Mouse (Mus musculus) CH12F3 (cell line): ENCODE results near the gene Hspa4.
"Not testable (repeated sequence)": the region's sequence is repeated elsewhere in the genome, so short reads cannot be mapped to it uniquely, and the experiment has no call there.

Source experiments
- in situ Hi-C: fragments of 300-500 bp; cut with MboI; formaldehyde crosslinking; loops from 2 replicates; pipeline ENCODE4 v1.14.3; 2020; ENCODE audit warnings: low sequenced_read_pairs

Gene Hspa4

GRCm38 (mm10) chr11:53300330-53301166 lies at the start of gene Hspa4:
TSS of gene Hspa4 (minus strand) at chr11:53300457.
- in situ Hi-C loops: no loop called here

DNA sequence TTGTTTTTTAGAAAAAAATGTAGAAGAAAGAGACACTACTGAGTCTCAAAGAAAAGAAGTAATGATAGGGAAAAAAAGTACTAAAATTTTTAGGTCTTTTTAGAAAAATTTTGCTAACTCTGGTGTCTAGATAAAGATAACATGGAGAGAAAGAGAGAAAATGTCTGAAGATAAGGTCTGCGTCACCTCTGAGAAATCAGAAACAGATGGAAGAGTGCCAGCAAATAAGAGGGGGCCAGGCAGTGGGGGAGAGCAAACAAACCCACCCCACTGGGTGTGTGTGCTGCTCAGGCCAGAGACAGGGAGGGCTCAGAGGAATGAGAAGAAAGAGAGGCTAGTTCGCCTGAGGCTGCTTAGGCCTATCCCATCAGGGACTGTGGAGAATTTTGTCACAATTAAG lies 45.5 kb upstream of the Hspa4 start:
- in situ Hi-C loops: no loop called here

GRCm38 (mm10) chr11:53345328-53345727 lies 45.1 kb upstream of the Hspa4 start:
- in situ Hi-C loops: no loop called here

- in situ Hi-C loops: no loop called here
Measured at GRCm38 (mm10) chr11:53342711-53343110, 42.5 kb upstream of the Hspa4 start.

DNA sequence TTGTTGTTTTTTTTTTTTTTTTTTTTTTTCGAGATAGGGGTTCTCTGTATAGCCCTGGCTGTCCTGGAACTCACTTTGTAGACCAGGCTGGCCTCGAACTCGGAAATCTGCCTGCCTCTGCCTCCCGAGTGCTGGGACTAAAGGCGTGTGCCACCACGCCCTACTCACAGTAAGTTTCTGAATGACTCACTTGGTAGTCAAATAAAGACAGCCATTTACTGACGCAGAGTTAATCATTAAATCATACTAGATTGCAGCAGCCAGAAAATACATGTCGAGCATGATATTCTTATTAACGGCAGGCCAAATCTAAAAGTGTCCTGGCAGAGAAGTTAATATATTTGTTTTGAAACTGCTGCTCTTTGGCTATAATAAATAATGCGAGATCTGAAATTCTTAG lies 40.8 kb upstream of the Hspa4 start:
- in situ Hi-C loops: not testable (repeated sequence)

- in situ Hi-C loops: no loop called here
Measured at GRCm38 (mm10) chr11:53337684-53338083, 37.4 kb upstream of the Hspa4 start.

DNA sequence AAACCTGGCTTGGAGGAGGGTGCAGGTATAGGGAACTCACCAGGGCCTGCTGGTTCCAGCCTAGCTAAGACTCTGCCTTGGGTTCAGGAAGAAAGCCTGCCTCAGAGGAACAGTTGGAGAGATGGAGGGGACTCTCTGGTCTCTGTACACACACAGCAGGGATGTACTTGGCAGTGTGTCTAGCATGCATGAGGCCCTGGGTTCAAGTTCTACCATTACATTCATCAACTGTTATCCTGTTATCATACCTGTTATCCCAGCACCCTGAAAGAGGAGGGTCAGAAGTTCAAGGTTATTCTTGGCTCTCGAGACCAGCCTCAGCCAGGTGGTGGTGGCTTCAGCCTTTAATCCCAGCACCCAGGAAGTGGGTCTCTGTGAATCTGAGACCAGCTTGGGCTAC lies 36.7 kb upstream of the Hspa4 start:
- in situ Hi-C loops: no loop called here

- in situ Hi-C loops: no loop called here
Measured at GRCm38 (mm10) chr11:53336182-53336571, 35.9 kb upstream of the Hspa4 start.

GRCm38 (mm10) chr11:53335505-53336181 lies 35.4 kb upstream of the Hspa4 start:
- in situ Hi-C loops: no loop called here

- in situ Hi-C loops: no loop called here
Measured at GRCm38 (mm10) chr11:53332076-53332680, 31.9 kb upstream of the Hspa4 start.

GRCm38 (mm10) chr11:53331121-53331520 lies 30.9 kb upstream of the Hspa4 start:
- in situ Hi-C loops: no loop called here

GRCm38 (mm10) chr11:53330325-53330724 lies 30.1 kb upstream of the Hspa4 start:
- in situ Hi-C loops: no loop called here

- in situ Hi-C loops: no loop called here
Measured at GRCm38 (mm10) chr11:53324512-53324968, 24.3 kb upstream of the Hspa4 start, which contains the start of gene Zcchc10. TSS of gene Zcchc10 (plus strand) at chr11:53324679.

DNA sequence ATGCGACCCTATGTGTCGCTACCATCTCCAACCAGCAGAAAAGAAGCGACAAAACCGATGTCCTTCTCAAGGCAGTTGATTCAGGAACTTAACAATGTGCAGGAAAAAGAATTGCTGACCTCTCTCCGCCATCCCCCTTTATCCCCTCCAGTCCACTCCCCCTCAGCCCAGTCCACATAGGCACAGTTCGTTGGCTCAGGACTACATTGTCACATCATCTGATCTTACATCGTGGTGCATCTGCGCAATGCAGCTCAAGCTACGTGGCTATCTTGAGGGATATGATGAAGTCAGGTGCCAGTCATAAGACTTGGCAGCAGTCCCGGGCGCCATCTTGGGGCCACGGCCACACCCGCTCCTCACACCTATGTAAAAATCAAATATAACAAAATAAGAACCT lies 19.6 kb upstream of the Hspa4 start:
- in situ Hi-C loops: not testable (repeated sequence)

GRCm38 (mm10) chr11:53318568-53318967 lies 18.3 kb upstream of the Hspa4 start:
- in situ Hi-C loops: not testable (repeated sequence)

GRCm38 (mm10) chr11:53318041-53318440 lies 17.8 kb upstream of the Hspa4 start:
- in situ Hi-C loops: no loop called here

- in situ Hi-C loops: no loop called here
Measured at GRCm38 (mm10) chr11:53316996-53317395, 16.7 kb upstream of the Hspa4 start.

DNA sequence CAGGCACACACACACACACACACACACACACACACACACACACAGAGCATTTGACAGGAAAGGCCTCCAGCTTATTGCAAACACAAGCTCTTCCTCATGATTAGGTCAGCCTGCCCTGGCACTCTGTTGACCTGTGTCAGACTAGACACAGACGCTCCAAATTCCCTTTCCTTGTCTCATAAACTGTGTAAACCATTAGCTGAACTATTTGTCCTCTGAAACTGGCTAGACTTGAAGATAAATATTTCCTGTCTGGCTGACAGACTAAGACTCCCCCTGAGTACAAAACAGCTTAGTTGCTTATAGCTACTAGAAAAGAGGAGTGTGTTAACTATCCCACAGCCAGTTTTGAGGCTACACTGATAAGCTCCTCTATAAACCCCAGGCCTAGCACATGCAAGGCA lies 14.5 kb upstream of the Hspa4 start:
- in situ Hi-C loops: no loop called here

DNA sequence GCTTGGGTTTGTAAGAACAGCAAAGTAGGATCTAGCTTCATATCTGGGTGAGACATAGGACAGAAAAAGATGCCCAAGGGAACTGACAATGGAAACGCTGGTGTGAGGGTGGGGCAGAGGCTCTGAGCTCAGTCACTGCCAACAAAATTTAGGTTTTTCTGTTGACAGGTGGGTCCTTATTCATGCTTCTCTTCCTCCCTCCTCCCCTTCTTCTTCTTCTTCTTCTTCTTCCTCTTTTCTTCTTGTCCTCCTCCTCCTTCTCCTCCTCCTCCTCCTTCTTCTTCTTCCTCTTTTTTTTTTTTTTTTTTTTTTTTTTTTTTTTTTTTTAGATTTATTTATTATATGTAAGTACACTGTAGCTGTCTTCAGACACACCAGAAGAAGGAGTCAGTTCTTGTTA lies 12.6 kb upstream of the Hspa4 start:
- in situ Hi-C loops: not testable (repeated sequence)

- in situ Hi-C loops: no loop called here
Measured at GRCm38 (mm10) chr11:53311385-53311784, 11.1 kb upstream of the Hspa4 start.

- in situ Hi-C loops: no loop called here
Measured at GRCm38 (mm10) chr11:53308884-53309310, 8.6 kb upstream of the Hspa4 start.
